In the genomic region with DNA sequence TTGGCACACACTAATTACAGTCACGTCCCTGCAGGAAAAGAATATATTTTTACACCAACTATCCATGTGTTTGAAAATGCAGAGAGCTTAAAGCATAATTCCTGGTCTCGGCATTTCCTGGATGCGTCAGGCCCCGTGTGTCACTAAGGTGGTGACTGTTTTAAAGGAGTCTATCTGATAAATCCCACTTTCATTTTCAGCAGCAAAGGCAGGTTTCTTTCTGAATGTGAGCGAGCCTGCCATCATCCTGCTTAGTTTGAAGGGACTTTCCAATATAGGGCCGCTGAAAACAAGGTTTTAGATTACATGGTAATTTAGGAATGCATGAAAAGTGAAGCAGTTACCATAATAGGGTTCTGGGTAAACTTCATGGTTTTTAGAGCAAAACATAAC, we compare ENCODE assay signal across 8 mouse cellular contexts.
DNase-seq lines count a peak whose midpoint lies in the region; ATAC-seq and TF ChIP-seq lines count a peak whose summit lies in the region.

No protein-coding gene starts in this region.

- H3K9me3 ChIP-seq in forebrain, embryonic 16.5 days (ENCODE audit: control insufficient read depth, low read length) = no peaks in the 10 kb centered on the region
- H3K9me3 ChIP-seq in limb, embryonic 14.5 days (ENCODE audit: control insufficient read depth, low read length) = no peaks in the 10 kb centered on the region

- H3K27ac ChIP-seq in heart, adult 2 months = peak overlapping the region; percentile 40
- H3K27ac ChIP-seq in forebrain, embryonic 16.5 days (ENCODE audit: low read length) = peak overlapping the region; percentile 72; the same call in 1 of the 2 replicates
- peak overlapping the region; percentile 10 for H3K27ac ChIP-seq in limb, embryonic 14.5 days (replicated peaks; ENCODE audit: low read depth, low read length)

- WGBS in heart, adult 2 months = 36% methylated on average over 6 of the region's 6 CpGs
- 1% methylated on average over 6 of the region's 6 CpGs for WGBS in forebrain, embryonic 16.5 days
- 10% methylated on average over 6 of the region's 6 CpGs for WGBS in limb, embryonic 14.5 days

- TF ChIP-seq CTCF in heart, adult 2 months (IDR thresholded peaks at IDR 0.05) = no peak

- no peaks in the 10 kb centered on the region for H3K79me2 ChIP-seq in heart, adult 2 months (replicated peaks; ENCODE audit: control insufficient read depth, insufficient read depth, low read length)

- peak; percentile 84 for ATAC-seq in CD4-positive, CD25-positive, alpha-beta regulatory T cell, adult 4 months
- peak; percentile 38; the same call in 1 of the 2 replicates for ATAC-seq in forebrain, embryonic 16.5 days
- ATAC-seq in limb, embryonic 14.5 days (ENCODE audit: low FRiP score, low read depth) = no peak
- no peak for ATAC-seq in erythroblast, adult 5-6 weeks (replicated peaks; ENCODE audit: low FRiP score, poor library complexity, severe bottlenecking)

- peaks cover 3% of the 10 kb centered on the region for H3K4me1 ChIP-seq in heart, adult 2 months (ENCODE audit: control insufficient read depth, insufficient read depth, low read length)
- H3K4me1 ChIP-seq in forebrain, embryonic 16.5 days (replicated peaks; ENCODE audit: control insufficient read depth, insufficient read depth, low read length) = peaks cover 15% of the 10 kb centered on the region
- peaks cover 29% of the 10 kb centered on the region for H3K4me1 ChIP-seq in limb, embryonic 14.5 days (ENCODE audit: control insufficient read depth, insufficient read depth, low read length)

- no peaks in the 10 kb centered on the region for H3K27me3 ChIP-seq in heart, adult 2 months (ENCODE audit: control insufficient read depth, insufficient read depth, low read length)
- H3K27me3 ChIP-seq in forebrain, embryonic 16.5 days (replicated peaks; ENCODE audit: control insufficient read depth, insufficient read depth, low read length) = no peaks in the 10 kb centered on the region
- no peaks in the 10 kb centered on the region for H3K27me3 ChIP-seq in limb, embryonic 14.5 days (ENCODE audit: control insufficient read depth, insufficient read depth, low read length)

- TF ChIP-seq EP300 in heart, adult 2 months (IDR thresholded peaks at IDR 0.05; ENCODE audit: insufficient read depth, low read depth, low read length) = no peak

- peaks cover 4% of the 10 kb centered on the region for H3K36me3 ChIP-seq in heart, adult 2 months (ENCODE audit: control insufficient read depth, insufficient read depth, low read length)
- H3K36me3 ChIP-seq in forebrain, embryonic 16.5 days (ENCODE audit: control insufficient read depth, insufficient read depth) = no peaks in the 10 kb centered on the region
- H3K36me3 ChIP-seq in limb, embryonic 14.5 days (ENCODE audit: control insufficient read depth, insufficient read depth, low read length) = no peaks in the 10 kb centered on the region

- peak overlapping the region; percentile 0; the same call in 1 of the 2 replicates for H3K4me3 ChIP-seq in heart, adult 2 months
- no peak overlapping the region for H3K4me3 ChIP-seq in forebrain, embryonic 16.5 days (replicated peaks; ENCODE audit: low read length)
- no peak overlapping the region for H3K4me3 ChIP-seq in limb, embryonic 14.5 days (replicated peaks; ENCODE audit: low read length)

- TF ChIP-seq POLR2A in heart, adult 2 months (IDR thresholded peaks at IDR 0.05; ENCODE audit: insufficient read depth, low read depth, low read length) = no peak
- no peak for TF ChIP-seq POLR2A in limb, embryonic 14.5 days (IDR thresholded peaks at IDR 0.05; ENCODE audit: borderline replicate concordance, extremely low read depth, insufficient read depth, insufficient read length)

- intact Hi-C loops in heart, adult 2 months (cut with DNase I) = no loop called here
- intact Hi-C loops in left cerebral cortex, postnatal 36 days (cut with DNase I) = no loop called here

- DNase-seq in heart, adult 2 months = no peak
- DNase-seq in heart, adult 9 months (ENCODE audit: low spot score in 2 of 2) = no peak
- DNase-seq in limb, embryonic 14.5 days (ENCODE audit: low spot score) = peak; percentile 12
- no peak for DNase-seq in left cerebral cortex, postnatal 36 days (ENCODE audit: low spot score in 2 of 2)
- DNase-seq in lung, postnatal 25 days (ENCODE audit: low spot score) = no peak

- no peak overlapping the region for H3K9ac ChIP-seq in heart, adult 2 months (ENCODE audit: low read depth, low read length)
- H3K9ac ChIP-seq in forebrain, embryonic 16.5 days (replicated peaks; ENCODE audit: low read depth, low read length) = no peak overlapping the region
- H3K9ac ChIP-seq in limb, embryonic 14.5 days (ENCODE audit: low read depth, low read length, severe bottlenecking) = no peak overlapping the region

- H3K4me2 ChIP-seq in forebrain, embryonic 16.5 days (ENCODE audit: low read length) = peak overlapping the region; percentile 21
- H3K4me2 ChIP-seq in limb, embryonic 14.5 days (replicated peaks; ENCODE audit: low read depth, low read length, severe bottlenecking) = peak overlapping the region; percentile 18; the same call in 1 of the 2 replicates

Comparison
In these comparisons a context has a peak if more than half of its experiments do, and no peak if none do; other contexts are left out.
1. H3K27ac ChIP-seq: peak in every context shown above with its lines; median percentile 72 in forebrain, embryonic 16.5 days; 40 in heart, adult 2 months; 10 in limb, embryonic 14.5 days.
2. ATAC-seq: peak in CD4-positive, CD25-positive, alpha-beta regulatory T cell, adult 4 months (single experiment) and forebrain, embryonic 16.5 days (single experiment); none in limb, embryonic 14.5 days (single experiment) and erythroblast, adult 5-6 weeks (single experiment).